Mouse (Mus musculus) limb, embryonic 10.5 days (tissue): Measurements from ENCODE around the gene Cldn7. TPM values are rescaled to one million over a fixed set of nuclear protein-coding genes. Genes with fewer than 3 reads are reported as not detected.
"Not testable (repeated sequence)": the region's sequence is repeated elsewhere in the genome, so short reads cannot be mapped to it uniquely, and the experiment has no call there.

Experiments
- DNase-seq: peaks from one replicate; pipeline ENCODE4 v3.0.0-alpha.2; 2017; ENCODE audit warnings: low spot score
- H3K27ac ChIP-seq: fragments of 300-500 bp; sonication (generic); 2 replicates; pipeline ENCODE4 v1.5.1; 2016; ENCODE audit warnings: mild to moderate bottlenecking
- H3K27me3 ChIP-seq: fragments of 300-500 bp; sonication (generic); 2 replicates; pipeline ENCODE4 v1.6.1; 2016; ENCODE audit warnings: low read depth, mild to moderate bottlenecking; ENCODE audit not compliant: poor library complexity, severe bottlenecking
- H3K36me3 ChIP-seq: fragments of 300-500 bp; sonication (generic); 2 replicates; pipeline ENCODE4 v1.6.1; 2016; ENCODE audit warnings: mild to moderate bottlenecking, moderate library complexity
- H3K4me1 ChIP-seq: fragments of 300-500 bp; sonication (generic); 2 replicates; pipeline ENCODE4 v1.6.1; 2016
- H3K4me3 ChIP-seq: fragments of 300-500 bp; sonication (generic); 2 replicates; pipeline ENCODE4 v1.5.1; 2016; ENCODE audit warnings: mild to moderate bottlenecking, moderate library complexity
- H3K9me3 ChIP-seq: fragments of 300-500 bp; sonication (generic); replicated peaks from 2 replicates; pipeline ENCODE4 v1.6.1; 2016; ENCODE audit warnings: mild to moderate bottlenecking
- WGBS: fragments of 180-500 bp; shearing (Covaris S2); methylation state at CpG from one replicate; pipeline ENCODE4 v1.1.7; 2016; 5-methylcytosine and 5-hydroxymethylcytosine counted together
- polyA plus RNA-seq: library from polyadenylated mRNA; unstranded; fragments of >200 nt; fragmentation: Nextera tagmentation; extraction: Ambion mirVana; gene quantifications from 2 replicates; pipeline ENCODE4 v1.2.1, GENCODE M21; 2016

The Cldn7 gene
- polyA plus RNA-seq, 1 experiment from 2014 or later, result 28.7 TPM

DNA sequence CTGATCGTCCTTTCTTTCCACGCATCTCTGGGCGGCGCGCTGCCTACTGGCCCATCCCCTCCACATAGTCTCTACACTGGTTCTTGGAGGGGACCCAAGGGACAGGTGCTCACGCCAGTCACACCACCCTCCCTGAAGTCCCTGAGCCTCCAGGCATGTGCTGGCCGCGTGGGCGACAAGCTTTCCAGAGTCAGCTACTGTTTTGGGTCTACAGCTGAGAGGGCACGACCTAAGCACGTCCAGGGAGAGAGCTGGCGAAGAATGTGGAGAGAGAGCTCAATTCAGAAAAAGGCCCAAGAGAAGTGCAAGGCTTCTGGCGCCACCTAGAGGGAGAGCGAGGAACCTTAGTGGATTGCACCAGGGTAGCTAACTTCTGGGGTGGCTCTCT lies 15.8 kb upstream of the Cldn7 start:
- WGBS, result 0% methylated on average over 14 of the region's 14 CpGs
- peaks cover 31% of the 10 kb centered on the region for H3K4me1 ChIP-seq

DNA sequence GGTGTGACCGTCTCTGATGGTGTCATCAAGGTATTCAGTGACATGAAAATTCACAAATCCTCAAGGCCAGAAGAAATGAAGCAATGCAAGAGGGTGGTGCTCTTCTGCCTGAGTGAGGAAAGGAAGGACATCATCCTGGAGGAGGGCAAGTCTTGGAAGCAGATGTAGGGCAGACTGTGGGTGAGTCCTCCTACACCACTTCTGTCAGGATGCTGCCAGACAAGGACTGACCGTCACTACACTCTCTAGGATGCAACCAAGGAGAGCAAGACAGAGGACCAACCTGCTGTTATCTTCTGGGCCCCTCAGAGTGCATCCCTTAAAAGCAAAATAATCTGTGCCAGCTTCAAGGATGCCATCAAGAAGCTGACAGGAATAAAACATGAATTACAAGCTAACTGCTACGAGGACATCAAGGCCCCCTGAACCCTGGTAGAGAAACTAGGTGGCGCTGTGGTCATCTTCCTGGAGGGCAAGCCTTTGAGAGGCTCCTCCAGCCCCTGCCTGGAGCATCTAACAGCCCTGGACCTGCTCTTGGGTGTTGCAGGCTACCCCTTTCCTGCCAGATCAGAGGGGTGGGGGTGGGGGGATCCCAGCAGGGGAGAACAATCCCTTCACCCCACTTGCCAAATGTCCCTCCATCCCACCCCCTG lies 13.6 kb upstream of the Cldn7 start:
- DNase-seq, result no peak
- no peak overlapping the region for H3K27ac ChIP-seq
- H3K4me1 ChIP-seq, result peaks cover 28% of the 10 kb centered on the region
- H3K4me3 ChIP-seq, result no peak overlapping the region
- H3K36me3 ChIP-seq, result peaks cover 7% of the 10 kb centered on the region
- H3K27me3 ChIP-seq, result no peaks in the 10 kb centered on the region
- H3K9me3 ChIP-seq, result no peaks in the 10 kb centered on the region
- WGBS, result 47% methylated on average over 4 of the region's 4 CpGs

More for the DNA sequence above, 15.8 kb upstream of the Cldn7 start:
- peaks cover 29% of the 10 kb centered on the region for H3K36me3 ChIP-seq
- no peaks in the 10 kb centered on the region for H3K9me3 ChIP-seq
- H3K27me3 ChIP-seq, result no peaks in the 10 kb centered on the region
- peak overlapping the region; percentile 57 for H3K4me3 ChIP-seq
- DNase-seq, result peak; percentile 92
- H3K27ac ChIP-seq, result peak overlapping the region; percentile 96

DNA sequence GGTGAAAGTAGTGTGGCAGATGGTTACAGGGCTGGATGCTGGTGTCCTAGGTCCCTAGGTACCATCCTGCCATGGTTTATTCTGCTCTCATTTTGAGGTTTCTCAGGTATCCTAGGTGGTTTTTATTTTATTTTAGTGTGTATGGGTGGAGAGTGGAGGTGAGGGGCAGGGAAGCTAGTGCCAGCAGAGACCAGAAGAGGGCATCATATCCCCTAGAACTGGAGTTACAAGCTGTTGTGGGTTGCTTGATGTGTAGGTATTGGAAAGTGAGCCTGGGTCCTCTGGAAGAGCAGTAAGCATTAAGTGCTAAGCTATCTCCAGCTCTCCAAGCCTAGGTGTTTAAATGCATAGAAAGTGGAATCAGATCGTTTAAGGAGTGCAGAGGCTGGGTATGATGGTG lies 12.3 kb upstream of the Cldn7 start:
- Histone ChIP-seq H3K27ac (no peak overlapping the region), H3K36me3 (no peaks in the 10 kb centered on the region), H3K27me3 (no peaks in the 10 kb centered on the region), H3K9me3 (no peaks in the 10 kb centered on the region), H3K4me1 (peaks cover 15% of the 10 kb centered on the region), H3K4me3 (no peak overlapping the region)
- no peak for DNase-seq
- WGBS, result 31% methylated on average over 1 of the region's 1 CpGs

DNA sequence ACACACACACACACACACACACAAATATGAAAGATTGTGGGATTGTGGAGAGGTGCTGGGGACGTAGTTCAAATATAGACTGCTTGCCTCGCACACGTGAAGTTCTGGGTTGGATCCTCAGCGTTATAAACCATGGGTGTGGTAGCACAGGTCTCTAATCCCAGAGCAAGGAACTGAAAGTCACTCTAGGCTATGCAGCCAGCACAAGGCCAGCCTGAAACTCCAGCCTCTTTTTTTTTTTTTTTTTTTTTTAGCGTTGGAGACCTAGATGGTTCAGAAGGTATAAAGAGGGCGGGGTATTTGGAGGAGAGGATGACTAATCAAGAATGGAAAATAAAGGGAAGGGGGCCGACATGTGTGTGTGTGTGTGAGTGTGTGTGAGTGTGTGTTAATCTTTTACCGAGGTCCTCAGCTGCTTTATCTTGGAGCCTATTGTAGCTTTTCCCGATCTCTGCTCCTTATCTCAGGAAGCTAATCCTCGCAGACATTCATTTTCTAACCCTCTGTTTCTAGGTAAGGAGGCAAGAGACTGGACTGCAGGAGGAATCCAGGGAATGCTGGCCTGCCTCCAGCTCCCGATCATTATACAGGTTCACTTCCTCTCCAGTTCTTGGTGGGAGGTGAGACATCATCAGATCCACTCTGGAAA lies 11.2 kb upstream of the Cldn7 start:
- Histone ChIP-seq H3K4me3 (no peak overlapping the region), H3K36me3 (no peaks in the 10 kb centered on the region), H3K4me1 (peaks cover 10% of the 10 kb centered on the region), H3K27ac (no peak overlapping the region), H3K9me3 (no peaks in the 10 kb centered on the region), H3K27me3 (no peaks in the 10 kb centered on the region)
- DNase-seq, result no peak
- WGBS, result 79% methylated on average over 11 of the region's 11 CpGs

DNA sequence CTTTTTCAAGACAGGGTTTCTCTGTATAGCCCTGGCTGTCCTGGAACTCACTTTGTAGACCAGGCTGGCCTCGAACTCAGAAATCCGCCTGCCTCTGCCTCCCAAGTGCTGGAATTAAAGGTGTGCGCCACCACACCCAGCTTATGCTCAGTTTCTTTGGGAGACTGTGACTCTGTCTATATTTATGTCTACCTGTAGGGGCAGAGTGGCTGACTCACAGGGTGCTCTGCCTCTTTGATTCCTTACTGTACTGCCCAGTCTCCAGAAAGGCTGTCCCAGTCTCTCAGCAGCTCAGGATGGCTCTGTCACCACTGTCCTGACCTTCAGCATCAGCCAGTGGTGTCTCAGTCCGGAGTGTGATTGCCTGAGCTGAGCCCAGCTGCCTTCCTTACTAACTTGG lies 9.0 kb upstream of the Cldn7 start:
- WGBS, result 75% methylated on average over 4 of the region's 4 CpGs
- not testable (repeated sequence) for DNase-seq

DNA sequence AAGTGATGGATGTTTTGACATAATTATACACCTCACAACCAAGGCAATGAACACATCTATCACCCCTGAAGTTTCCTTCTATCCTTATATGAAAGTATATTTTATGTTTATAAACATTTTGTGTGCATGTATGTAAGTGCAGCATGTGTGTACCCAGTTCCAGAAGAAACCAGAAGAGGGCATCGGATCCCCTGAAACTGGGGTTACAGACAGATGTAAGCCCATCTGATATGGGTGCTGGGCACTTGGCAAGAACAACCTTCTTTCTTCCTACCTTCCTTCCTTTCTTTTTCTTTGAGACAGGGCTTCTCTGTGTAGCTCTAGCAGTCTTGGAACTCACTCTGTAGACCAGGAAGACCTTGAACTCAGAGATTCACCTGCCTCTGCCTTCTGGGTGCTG lies 8.4 kb upstream of the Cldn7 start:
- Histone ChIP-seq H3K27me3 (0 out of 2 replicates have a peak, but pooled peaks cover 6% of the 10 kb centered on the region), H3K4me3 (no peak overlapping the region), H3K9me3 (no peaks in the 10 kb centered on the region), H3K27ac (no peak overlapping the region), H3K36me3 (no peaks in the 10 kb centered on the region), H3K4me1 (no peaks in the 10 kb centered on the region)
- no peak for DNase-seq
- WGBS, result 71% methylated on average over 1 of the region's 1 CpGs

More for the DNA sequence above, 9.0 kb upstream of the Cldn7 start:
- H3K27ac ChIP-seq, H3K4me1 ChIP-seq, H3K9me3 ChIP-seq, H3K36me3 ChIP-seq, H3K4me3 ChIP-seq, H3K27me3 ChIP-seq: not testable (repeated sequence)

DNA sequence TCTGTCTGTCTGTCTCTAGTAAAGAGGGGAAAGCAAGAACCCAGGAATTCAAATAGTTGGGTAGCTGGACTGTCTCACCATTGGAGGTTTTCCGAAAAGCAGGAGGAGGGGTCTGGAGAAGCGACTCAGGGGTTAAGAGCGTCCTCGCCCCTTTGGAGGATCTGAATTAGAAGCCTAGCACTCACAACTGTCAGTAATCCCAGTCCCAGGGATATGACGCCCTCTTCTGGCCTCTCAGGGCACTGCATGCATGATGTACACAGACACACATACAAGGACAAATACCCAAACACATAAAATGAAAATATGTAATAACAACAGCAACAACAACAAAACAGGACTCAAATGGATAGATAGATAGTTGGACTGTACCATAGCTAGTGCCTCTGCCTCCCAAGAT lies 4.0 kb upstream of the Cldn7 start:
- Histone ChIP-seq H3K9me3 (no peaks in the 10 kb centered on the region), H3K36me3 (no peaks in the 10 kb centered on the region), H3K27me3 (peaks cover 49% of the 10 kb centered on the region), H3K4me1 (peaks cover 6% of the 10 kb centered on the region; the same call in 1 of the 2 replicates), H3K27ac (no peak overlapping the region), H3K4me3 (no peak overlapping the region)
- no peak for DNase-seq
- WGBS, result 32% methylated on average over 5 of the region's 5 CpGs

DNA sequence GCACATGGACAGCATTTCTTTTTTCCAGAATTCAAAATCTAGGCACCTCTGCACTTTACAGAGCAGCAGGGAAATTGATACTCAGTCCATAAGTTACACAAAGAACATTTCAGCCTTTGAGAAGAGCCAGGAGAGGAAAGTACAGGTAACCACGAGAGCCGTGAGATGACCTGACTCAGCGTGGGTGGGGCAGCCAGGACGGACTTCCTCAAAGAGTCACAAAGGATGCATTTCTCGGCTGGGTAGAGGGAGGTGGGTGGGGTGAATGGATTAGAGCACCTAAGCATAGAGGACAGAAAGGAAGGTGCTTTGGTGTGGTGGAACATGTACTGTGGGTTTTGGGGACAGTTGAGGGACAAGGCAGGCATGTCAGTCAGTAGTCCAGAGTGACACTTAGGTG lies 2.7 kb upstream of the Cldn7 start:
- H3K9me3 ChIP-seq, result no peaks in the 10 kb centered on the region

DNA sequence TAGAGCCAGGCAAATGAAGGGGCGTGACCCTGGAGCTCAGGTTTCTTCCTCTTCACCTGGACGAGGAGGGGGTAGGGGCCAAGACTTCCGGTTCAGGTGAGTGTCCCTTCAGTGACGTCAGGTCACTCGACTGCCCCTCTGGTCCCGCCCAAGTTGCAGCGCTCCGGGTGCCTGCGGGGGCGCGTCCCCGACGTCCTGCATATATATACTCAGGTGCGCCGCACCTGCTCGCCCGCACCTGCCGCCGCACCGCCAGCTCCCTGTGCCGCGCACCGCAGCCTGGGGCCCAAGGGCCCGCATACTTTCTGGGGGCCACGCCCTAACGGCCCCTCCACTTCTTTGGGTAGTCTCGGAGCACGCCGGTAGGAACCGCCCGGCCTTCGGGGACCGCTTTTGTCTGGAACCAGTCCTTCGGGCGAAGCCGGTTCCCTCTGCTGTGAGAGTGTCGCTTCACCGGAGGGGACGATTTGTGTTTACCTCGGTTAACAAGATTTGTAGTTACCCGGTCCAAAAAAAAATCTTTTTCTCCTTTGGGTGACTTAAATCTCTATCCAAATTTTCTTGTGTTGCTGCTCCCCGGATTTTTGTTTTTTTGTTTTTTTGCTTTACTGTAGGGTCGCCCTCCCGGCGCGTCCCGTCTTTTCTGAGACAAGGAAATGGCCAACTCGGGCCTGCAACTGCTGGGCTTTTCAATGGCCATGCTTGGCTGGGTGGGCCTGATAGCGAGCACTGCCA lies 859 bp downstream of the Cldn7 start:
- WGBS, result 2% methylated on average over 49 of the region's 49 CpGs
- peaks cover 32% of the 10 kb centered on the region for H3K36me3 ChIP-seq
- peak overlapping the region; percentile 50 for H3K4me3 ChIP-seq
- peak; percentile 51 for DNase-seq
- H3K4me1 ChIP-seq, result peaks cover 17% of the 10 kb centered on the region
- peak overlapping the region; percentile 77 for H3K27ac ChIP-seq
- H3K27me3 ChIP-seq, result peaks cover 83% of the 10 kb centered on the region
- H3K9me3 ChIP-seq, result no peaks in the 10 kb centered on the region

More for the DNA sequence above, 2.7 kb upstream of the Cldn7 start:
- 47% methylated on average over 5 of the region's 5 CpGs for WGBS
- H3K4me1 ChIP-seq, result peaks cover 17% of the 10 kb centered on the region
- no peak for DNase-seq
- H3K4me3 ChIP-seq, result no peak overlapping the region
- H3K36me3 ChIP-seq, result 0 out of 2 replicates have a peak, but pooled peaks cover 2% of the 10 kb centered on the region
- no peak overlapping the region for H3K27ac ChIP-seq
- peaks cover 61% of the 10 kb centered on the region for H3K27me3 ChIP-seq

DNA sequence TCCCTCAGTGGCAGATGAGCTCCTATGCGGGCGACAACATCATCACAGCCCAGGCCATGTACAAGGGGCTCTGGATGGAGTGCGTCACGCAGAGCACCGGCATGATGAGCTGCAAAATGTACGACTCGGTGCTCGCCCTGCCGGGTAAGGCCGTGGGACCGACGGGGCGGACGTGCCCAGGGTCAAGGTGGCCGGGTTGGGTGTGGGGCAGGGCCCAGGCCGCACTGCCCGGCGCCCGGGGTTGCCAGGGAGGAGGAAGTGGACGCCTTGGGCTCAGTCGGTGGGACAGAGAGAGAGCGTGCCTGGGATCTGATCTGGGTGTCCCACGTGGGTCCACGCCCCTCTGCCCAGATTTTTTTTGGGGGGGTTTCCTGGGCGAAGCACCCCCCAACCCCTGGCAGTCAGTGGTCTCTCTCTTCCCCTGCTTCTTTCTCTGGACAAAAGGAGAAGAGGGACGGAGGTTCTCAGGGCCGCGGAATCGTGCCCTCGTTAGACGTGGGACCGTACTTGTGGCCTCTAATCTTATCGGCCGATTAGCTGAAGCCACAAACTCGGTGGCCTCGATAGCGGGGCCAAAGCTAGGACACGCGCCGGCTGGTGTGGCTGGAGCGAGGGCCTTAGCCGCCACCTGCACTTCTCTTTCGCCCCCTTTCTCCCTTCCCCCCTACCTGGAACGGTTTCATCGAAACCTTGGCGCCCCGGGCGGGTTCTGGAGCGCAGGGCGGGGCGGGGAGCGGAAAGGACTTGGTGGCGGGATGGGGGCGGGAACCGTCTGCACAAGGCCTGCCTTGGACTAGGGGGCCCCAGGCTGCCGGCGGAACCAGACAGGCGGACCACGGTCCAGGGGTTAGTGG lies 1.7 kb downstream of the Cldn7 start:
- Histone ChIP-seq H3K4me1 (peaks cover 17% of the 10 kb centered on the region), H3K9me3 (no peaks in the 10 kb centered on the region), H3K27me3 (peaks cover 77% of the 10 kb centered on the region), H3K4me3 (peak overlapping the region; percentile 50), H3K36me3 (peaks cover 38% of the 10 kb centered on the region), H3K27ac (peak overlapping the region; percentile 77)
- peak; percentile 71 for DNase-seq
- 2% methylated on average over 59 of the region's 59 CpGs for WGBS

DNA sequence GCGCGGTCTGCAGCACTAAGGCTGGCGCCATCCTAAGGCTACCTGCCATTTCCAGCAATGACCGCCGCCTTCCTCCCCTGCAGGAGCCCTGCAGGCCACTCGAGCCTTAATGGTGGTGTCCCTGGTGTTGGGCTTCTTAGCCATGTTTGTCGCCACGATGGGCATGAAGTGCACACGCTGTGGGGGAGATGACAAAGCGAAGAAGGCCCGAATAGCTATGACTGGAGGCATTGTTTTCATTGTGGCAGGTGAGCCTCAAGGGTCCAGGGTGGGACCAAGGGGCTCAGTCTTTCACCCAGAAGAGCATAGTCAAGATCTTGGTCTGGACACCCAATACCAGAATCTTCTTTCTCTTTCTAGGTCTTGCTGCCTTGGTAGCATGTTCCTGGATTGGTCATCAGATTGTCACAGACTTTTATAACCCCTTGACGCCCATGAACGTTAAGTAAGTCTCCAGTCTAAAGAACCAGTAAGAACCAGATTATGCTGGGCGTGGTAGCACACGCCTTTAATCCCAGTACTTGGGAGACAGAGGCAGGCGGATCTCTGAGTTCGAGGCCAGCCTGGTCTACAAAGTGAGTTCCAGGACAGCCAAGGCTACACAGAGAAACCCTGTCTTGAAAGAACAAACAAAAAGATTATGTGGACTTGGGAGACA lies 2.4 kb downstream of the Cldn7 start:
- peaks cover 17% of the 10 kb centered on the region for H3K4me1 ChIP-seq
- H3K27me3 ChIP-seq, result peaks cover 70% of the 10 kb centered on the region
- H3K36me3 ChIP-seq, result peaks cover 45% of the 10 kb centered on the region
- peak overlapping the region; percentile 77 for H3K27ac ChIP-seq
- no peak for DNase-seq
- WGBS, result 38% methylated on average over 17 of the region's 17 CpGs
- H3K9me3 ChIP-seq, result no peaks in the 10 kb centered on the region
- peak overlapping the region; percentile 50 for H3K4me3 ChIP-seq

DNA sequence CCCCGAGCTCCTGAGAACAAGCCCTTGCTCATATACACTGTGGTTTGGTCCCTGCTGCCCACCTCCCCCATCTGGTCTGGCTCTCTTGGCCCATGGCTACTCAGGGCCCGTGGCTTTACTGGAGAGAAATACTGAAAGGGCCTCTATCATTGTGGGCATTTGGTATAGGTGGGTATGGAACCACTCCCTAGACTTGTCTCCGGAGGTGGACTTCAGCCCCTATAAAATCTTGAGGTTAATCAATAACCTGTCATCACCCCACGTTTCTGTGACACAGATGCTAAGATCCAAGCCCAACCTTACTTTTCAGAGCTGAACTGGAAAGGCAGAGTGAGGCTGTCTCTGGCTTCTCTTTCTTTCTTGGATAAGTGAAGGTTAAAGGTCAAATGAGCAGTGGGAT lies 4.2 kb downstream of the Cldn7 start:
- DNase-seq, result no peak
- 84% methylated on average over 4 of the region's 4 CpGs for WGBS
- peaks cover 17% of the 10 kb centered on the region for H3K4me1 ChIP-seq
- no peak overlapping the region for H3K4me3 ChIP-seq
- no peak overlapping the region for H3K27ac ChIP-seq
- no peaks in the 10 kb centered on the region for H3K9me3 ChIP-seq
- H3K36me3 ChIP-seq, result peaks cover 63% of the 10 kb centered on the region
- peaks cover 52% of the 10 kb centered on the region for H3K27me3 ChIP-seq
